Mouse (Mus musculus): ENCODE data around the gene Cebpzos. TPM values are rescaled to one million over a fixed set of nuclear protein-coding genes. Genes with fewer than 3 reads are reported as not detected.

Gene Cebpzos
- polyA plus RNA-seq (2017; shearing (Covaris generic)) = 10 to 100 TPM; 82.0 to 84.0 TPM

DNA sequence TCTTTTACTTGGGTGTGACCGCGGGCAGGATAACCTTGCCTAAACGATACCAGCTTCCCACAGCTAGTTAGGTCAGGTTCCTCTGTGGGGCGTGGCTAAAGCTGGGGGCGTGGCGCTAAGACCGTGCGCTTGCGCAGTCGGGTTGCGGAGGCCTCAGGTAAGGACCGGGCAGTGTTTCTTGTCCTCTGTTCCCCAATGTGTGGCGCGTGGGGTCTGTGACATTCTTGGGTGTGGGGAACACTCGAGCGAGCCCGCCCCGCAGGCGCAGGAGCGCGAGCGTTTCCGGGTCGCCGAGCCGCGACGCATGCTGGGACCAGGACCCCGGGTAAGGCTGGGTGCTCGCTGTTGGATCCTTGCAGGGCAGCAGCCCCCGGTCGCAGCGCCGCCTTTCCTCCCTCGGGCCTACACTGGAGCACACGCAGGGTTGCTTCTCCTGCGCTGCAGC is at the start of gene Cebpzos:
Gene Cebpzos (plus strand): TSS at position 132 of the 445 bp plus-strand sequence.
- ATAC-seq = peak; percentile 91

DNA sequence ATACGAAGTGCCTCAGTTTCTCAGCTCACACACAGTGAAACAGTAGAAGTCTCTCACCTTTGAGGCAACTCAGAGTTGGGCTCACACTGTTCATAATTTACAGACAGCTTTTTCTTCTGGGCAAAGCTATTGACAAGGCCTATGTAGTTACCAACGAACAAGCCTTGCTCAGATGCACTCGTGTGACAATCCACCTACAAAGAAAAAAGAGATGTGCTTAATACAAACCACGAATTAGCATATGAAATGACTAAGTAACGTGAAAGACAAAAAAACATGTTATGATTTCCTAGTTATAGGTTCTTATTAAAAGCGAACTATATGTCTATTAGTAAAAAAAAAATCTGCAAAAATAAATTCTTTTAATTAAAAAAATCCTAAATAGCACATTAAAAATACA is 42.4 kb upstream of the Cebpzos start:
- peak; percentile 43 for ATAC-seq

DNA sequence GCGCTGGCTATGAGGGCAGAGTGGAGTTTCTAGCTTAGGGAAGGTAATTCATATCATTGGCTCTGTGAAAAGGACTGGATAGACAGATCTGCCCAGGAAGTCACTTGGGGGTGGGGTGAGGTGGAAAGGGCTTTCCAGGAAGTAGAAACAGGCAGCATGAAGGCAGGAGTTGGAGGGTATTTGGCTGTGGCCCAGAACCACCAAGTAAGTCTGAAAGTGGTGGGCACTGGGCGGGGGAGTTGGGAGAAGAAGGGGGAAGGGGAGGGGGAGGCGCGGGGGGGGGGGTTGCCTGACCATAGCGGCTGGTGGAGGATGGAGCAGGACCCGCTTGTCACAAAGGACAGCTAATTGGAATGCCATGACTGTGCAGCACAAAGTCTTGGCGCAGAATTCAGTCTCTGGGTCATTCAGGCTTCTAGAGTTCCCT is 34.4 kb upstream of the Cebpzos start:
- peak; percentile 59 for ATAC-seq

DNA sequence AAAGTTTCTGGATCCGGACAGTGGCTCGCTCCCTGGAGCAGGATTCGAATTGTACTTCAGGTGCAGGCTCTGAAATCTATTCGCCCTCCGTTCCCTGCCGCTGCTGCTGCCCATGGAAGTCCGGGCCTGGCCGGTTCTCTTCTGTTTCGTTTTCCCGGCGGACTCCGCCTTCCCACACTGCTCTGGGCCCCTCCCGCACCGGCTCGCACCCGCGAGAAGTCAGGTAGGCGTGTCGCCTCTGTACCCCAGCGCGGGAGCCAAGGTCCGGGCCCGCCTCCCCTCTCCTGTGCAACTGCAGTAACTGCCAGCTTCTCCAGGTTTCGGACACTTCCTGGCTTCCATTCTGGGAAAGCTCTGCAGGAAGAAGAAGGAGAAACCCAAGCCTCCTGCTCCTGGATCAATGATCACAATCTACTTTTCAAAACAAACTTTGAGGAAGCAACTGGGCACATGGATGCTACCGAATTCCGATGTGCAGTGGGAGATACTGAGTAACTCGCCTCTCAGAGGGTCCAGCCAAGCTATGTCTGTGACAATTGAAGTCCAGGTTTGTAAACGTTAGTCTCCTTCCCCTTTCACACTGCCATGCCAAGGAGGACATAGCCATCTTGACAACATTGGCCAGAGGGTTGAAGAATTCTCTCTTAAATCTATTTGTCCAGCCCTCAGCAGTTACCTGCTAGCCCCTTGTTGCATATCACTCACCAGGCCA is 33.7 kb upstream of the Cebpzos start, which contains the start of gene Eif2ak2:
Gene Eif2ak2 (minus strand): TSS at position 173 of the 712 bp plus-strand sequence.
- ATAC-seq = peak; percentile 84

DNA sequence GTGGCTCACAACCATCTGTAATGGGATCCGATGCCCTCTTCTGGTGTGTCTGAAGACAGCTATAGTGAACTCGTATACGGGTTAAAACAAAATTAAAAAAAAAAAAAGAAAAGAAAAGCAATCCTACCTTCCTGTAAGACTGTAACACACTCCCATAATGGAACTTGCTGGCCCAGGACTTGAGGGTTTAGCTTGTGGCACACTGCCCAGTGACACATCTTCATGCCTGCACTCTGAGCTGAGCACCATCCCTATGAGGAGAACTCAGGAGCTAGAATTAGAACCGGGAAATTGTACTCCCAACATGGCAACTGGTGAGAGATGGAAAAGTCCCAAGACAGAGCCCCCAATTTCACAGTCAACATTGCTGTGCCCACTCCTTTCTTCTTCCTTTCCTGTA is 33.0 kb upstream of the Cebpzos start:
- ATAC-seq = no peak

DNA sequence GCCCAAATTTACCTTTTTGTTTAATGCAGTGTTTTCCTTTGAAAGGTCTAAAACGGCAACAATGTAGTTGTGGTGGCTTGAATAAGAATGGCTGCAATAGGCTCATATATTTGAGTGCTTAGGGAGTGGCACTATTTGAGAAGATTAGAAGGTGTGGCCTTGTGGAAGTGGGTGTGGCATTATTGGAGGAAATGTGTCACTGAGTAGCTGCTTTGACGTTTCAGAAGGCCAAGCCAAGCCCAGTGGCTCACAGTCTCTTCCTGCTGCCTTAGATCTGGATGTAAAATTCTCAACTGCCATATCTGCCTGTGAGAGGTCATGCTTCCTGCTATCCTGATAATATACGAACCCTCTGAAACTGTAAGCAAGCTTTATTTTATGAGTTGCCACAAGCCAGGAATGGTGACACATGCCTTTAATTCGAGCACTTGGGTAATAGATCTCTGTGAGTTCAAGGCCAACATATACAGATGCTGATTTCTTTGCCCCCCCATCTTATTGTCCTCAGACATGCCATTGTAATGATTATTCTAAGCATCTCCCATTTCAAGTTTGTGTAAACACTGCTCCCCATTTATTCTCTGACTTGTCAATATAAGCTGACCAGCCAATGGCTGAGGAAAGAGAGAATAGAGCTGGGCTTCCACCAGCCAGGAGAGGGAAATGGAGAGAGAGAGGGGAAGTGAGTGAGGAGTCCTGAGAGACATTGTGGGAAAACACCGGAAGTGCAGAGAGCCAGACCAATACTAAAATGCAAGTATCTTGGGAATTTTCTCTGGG is 30.8 kb upstream of the Cebpzos start:
- no peak for ATAC-seq

DNA sequence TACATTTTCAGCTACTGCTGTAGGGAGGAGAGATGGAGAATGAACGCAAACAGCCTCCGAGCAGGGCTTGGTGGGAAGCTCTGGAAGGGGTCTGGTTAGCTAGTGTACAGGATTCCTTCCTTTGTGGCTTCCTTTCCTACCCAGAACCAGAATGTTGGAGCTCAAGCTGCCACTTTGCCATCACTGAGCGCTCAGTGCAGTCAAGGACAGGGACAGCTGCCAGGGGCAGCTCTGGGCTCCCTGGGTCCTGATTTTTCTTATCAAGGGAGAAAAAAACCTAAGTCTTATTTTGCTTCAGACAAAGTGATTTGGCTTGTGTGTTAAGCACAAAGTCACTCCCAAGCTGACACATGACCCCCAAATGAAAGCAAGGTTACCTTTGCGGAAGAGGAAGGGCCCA is 27.7 kb upstream of the Cebpzos start:
- ATAC-seq = no peak

DNA sequence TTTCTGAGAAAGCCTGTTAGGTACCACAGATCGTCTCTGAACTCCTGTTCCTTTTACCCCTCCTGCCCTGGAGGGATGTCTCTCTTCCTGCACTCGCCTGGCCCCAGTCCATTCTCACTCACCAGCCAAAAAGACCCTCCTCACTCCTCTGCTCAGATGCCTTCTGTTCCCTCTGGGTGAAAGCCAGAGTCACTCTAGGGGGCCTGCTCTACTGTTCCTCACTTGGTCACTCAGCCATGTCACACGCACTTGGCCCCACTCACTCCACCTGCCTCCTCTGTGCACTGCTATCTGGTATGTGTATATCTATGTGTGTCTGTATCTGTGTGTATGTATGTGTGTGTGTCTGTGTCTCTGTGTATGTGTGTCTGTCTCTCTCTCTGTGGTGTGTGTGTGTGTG is 27.1 kb upstream of the Cebpzos start:
- ATAC-seq = no peak

DNA sequence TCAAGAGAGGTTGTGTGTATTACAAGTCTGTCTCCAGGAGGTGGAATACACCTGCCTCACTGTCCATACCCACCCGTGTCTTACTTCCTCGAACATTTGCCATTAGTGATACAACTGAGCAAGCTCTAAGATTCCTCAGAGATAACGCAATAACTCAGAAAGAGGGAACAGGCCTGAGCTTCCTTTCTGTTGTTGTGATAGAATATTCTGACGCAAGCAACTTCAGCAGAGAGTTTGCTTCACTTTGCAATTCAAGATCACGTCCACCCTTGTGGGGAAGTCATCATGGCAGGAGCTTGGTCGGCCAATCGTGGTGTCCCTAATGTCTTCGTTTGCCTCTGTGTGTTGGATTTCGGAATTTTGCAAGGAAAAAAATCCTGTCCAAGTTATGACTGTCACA is 25.3 kb upstream of the Cebpzos start:
- no peak for ATAC-seq

DNA sequence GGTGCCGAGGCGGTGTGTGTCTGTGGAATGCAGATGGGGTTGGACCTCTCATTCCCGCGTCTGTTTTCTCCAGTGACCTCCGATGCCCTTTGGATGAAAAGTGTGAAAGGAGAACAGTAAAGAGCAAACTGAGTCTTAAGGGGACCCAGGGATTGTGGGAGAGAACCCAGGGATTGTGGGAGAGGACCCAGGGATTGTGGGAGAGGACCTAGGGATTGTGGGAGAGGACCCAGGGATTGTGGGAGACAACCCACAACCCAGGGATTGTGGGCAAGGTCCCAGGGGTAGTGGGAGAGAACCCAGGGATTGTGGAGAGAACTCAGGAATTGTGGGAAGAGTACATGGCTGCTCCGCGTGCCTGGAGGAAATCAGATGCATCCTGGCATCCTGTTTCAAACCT is 21.3 kb upstream of the Cebpzos start:
- no peak for ATAC-seq

DNA sequence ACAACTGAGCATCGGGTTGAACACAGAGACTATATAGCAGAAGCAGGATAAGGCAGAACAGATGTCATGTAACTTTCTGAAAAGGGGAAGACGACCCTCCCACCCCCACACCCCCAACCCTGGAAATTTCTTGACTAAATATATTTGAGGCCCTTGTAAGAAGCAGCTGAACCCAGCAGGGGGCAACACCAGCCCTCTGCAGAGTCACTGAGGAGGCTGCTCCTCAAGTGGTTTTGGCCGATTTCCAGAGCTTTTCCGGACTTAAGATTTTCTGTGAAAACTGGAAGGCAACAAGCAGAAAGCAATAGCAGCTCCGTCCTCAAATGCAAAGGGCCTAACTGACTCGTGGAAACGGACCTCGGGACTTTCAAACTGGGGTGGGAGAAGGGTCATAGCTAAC is 20.9 kb upstream of the Cebpzos start:
- ATAC-seq = no peak

DNA sequence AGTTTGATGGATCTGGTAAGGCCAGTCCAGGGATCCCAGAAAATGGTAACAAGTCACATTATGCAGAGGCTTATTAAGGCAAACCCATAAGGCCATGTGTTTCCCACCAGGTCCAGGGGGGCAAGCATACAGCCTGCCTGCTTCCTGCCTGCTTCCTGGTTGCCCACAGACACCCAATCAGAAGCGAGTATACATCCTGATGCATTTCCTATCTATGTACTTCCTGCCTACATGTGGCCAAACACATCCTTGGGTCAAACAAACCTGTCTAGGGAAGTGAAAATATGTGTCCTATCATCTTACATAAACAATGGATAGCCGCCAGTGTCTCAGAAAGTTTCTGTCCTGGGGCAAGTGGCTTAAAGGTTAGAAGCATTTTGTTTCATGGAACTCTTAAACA is 13.1 kb upstream of the Cebpzos start:
- no peak for ATAC-seq

DNA sequence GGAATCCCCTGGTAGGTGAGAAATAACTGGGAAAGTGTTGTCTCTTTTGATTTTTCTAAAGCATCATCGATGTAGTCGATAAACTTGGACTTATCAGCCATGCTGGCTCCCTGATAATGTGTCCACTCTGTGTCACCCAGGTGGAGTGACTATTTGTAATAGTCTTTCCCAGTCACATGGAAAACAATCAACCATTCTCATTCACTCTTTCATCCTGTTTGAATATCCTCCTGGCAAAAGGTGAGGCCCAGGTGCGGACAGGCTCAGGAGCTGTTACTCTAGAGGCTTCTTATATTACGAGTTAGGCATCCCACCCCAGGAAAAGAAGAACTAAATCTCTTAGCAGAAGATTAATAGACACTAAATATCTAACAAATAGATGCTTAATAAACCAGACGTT is 9.4 kb upstream of the Cebpzos start, which contains the start of gene Sult6b1:
Gene Sult6b1 (minus strand): TSS at position 101 of the 400 bp plus-strand sequence.
- ATAC-seq = no peak

DNA sequence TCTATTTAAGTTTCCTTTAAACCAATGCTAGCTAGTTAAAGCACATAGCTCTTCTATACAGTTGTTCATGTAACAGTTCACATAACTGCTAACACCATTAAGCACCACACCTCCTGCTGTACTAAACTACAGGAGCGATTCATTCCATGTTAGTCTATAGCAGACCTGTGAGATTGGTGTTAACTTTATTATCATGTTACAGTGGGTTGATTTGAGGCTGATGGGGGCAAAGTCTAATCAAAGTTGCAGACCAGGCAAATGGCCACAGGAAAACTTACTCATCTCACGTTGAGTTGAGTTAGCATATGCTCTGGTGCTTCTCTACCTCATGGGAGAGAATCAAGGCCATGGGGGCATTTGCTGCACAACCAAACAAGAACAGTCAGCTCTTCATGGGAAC is 6.9 kb upstream of the Cebpzos start:
- no peak for ATAC-seq

DNA sequence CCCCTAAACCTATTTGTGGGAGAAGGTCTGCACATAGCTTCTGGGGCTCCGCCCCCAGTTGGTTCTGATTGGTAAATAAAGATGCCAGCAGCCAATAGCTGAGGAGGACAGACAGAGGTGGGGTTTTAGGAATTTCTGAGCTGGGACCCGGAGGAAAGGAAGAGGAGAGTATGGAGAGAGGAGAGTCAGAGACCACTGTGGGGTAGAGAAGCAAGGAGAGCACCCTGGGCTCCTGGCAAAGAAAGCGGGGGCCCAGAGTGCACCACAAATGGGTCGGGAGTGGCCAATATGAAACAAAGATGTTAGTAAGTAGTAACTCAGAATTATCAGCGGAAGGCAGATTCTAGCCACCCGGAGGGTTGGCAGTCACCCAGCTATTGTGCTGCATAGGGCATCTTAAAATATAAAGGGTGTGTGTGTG is 3.4 kb upstream of the Cebpzos start:
- no peak for ATAC-seq

DNA sequence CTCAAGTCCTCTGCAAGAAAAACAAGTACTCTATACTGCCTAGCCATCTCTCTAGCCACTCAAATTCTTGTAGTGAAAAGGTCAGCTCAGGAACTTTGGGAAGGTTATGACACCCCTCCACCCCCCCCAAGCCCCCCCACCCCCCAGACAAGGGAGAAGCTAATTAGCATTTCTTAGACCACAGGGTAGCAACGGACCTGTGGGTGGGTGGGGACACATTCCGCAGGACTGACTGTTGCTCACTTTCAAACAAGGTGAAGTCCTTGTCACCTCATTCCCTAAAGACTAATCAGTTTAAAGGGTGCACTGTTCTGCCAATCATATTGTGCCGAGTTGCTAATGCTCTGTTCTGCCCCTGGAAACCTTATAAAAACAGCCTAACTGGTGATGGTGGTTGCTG is 2.4 kb upstream of the Cebpzos start:
- no peak for ATAC-seq

DNA sequence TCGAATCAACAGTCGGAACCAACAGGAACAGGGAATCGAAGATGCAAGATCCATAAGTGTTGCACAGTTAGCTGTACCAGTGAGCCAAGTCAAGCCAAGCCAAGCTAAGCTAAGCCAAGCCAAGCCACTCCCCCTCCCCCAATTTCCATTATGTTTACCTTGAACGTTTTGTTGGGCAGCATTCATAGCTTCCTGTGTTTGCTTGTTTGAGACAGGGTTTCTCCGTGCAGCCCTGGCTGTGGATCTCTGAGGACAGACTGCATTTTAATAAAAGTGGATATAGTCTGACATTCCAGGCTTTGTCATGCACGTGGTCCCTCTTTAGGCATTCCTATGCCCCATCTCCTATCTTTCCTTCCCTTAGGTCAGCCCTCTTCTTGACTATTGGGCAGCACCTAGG is 528 bp upstream of the Cebpzos start:
- ATAC-seq = no peak

DNA sequence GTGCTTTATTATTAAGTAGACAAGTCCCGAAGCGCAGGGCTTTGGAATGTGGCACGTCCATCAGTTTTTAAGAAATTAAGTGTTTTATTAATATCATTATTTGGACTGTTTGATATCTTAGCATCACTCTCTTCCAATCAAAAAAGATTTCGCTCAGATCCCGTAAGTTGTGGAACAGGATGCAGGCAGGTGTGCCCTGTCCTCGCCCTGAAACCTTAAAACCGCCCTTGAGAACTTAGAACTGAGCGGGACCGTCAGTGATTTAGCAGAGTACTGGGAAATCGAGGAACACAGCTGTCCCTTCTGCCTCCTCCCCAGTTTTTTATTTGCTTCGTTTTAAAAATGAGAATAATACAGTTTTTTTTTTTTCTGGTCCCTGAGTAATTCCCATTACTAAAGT is 599 bp downstream of the Cebpzos start:
- ATAC-seq = peak; percentile 13

DNA sequence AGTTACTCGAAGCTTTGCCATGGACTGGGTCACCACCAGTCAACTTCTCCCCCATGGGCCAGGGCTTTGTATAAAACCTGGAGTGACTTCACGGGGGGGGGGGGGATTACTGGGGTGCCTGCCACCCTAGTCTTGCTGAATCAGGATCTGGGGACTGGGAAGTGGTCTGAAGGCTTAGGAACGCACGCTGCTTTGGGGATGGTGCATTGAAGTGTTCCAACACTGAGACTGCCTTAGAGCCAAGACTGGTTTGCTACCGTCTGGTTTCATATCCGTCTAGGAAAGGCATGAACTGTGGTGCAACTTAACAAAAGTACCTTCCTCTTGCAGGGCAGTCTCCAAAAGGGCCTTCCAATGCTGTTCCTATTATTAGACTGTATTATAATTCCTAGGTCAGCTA is 1.4 kb downstream of the Cebpzos start:
- ATAC-seq = no peak

DNA sequence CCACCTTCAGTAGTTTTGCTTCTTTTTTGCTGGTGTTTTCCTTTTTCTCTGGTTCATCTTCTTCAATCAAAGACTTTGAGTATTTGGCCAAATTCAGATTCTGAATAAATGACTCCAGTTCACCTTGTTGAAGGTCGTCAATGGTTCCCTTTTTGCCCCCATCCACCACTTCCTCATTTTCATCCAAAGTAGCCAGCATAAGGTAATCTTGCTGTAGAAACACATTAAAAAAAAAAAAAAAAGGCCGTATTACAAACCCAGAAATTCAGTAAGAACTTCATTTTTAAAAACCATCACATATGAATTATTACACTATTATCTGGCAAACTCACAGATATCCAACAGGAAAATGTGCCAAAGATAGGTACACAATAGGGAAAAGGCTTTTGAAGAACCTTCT is 19.6 kb downstream of the Cebpzos start:
- ATAC-seq = no peak

DNA sequence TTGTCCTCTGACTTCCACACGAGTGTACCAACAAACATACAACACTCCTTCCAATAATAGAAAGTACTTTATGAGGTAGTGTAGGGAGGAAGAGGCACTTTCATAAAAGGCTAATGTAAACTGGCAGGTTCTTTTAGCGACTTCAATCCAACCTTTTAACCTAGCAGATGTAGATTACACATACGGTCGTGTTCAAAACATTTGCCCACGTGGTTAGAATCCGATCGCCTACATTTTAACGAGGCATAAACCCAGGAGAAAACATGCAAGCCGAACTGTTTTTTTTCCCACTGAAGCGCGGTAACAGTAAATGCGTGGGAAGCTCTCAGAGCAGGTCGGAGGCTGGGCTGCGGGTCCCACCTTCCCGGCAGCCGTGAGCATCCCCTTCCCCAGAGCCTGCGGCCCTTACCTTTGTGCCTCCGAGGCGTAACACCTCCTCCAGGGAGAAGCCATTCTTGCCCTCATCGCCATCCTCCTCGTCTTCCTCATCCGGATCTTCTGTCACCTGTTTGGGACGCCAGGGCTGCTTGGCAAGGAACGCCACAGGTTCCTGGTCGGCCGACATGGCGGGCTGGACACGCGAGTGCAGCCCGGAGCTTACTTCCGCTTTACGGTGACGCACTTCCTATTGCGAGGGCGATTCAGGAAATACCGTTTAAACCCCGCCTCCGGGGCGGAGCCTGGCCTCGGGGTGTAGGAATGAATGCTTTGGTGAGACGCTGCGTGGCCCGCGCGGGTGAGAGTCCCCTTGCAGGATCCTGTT is 20.3 kb downstream of the Cebpzos start, which contains the start of the genes Cebpz and Ndufaf7:
Gene Cebpz (minus strand): TSS at position 601 of the 763 bp plus-strand sequence.
Gene Ndufaf7 (plus strand): TSS at position 671 of the 763 bp plus-strand sequence.
- ATAC-seq = peak; percentile 98

DNA sequence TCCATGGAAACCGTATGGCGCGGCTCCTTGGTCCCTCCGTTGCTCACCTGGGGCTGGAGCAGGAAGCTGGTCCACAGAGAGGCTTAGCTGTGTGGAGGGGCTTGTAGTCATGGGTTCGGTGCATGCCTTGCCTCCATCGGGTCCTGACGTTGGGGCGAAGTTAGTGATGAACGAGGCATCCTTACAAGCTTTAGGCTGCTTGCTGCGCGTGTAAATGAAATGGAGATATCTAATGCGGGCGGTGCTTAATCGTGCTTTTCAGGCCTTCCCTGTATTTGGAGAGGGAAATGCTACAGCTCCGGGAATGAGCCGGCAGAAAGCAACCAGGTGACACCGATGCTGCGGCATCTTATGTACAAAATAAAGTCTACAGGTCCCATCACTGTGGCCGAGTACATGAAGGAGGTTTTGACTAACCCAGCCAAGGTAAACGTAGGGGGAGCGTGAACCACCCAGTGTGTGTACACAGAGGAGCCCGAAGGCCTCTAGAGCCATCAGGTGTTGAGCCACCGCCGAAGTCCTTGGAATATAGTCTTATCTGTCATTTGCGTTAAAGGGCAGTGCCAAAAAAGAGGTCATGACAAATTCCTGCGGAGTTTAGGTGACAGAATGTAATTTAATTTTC is 21.0 kb downstream of the Cebpzos start:
- ATAC-seq = peak; percentile 1
